Mouse (Mus musculus) thymus, postnatal 25 days (tissue): ENCODE data around the gene R3hdm1.
A peak's percentile ranks its signal among the peaks of the same experiment; 100 is the strongest.
"Not testable (repeated sequence)": the region's sequence is repeated elsewhere in the genome, so short reads cannot be mapped to it uniquely, and the experiment has no call there.

Source experiments
- DNase-seq: peaks from one replicate; pipeline ENCODE4 v3.0.0; 2022

R3hdm1 gene

DNA sequence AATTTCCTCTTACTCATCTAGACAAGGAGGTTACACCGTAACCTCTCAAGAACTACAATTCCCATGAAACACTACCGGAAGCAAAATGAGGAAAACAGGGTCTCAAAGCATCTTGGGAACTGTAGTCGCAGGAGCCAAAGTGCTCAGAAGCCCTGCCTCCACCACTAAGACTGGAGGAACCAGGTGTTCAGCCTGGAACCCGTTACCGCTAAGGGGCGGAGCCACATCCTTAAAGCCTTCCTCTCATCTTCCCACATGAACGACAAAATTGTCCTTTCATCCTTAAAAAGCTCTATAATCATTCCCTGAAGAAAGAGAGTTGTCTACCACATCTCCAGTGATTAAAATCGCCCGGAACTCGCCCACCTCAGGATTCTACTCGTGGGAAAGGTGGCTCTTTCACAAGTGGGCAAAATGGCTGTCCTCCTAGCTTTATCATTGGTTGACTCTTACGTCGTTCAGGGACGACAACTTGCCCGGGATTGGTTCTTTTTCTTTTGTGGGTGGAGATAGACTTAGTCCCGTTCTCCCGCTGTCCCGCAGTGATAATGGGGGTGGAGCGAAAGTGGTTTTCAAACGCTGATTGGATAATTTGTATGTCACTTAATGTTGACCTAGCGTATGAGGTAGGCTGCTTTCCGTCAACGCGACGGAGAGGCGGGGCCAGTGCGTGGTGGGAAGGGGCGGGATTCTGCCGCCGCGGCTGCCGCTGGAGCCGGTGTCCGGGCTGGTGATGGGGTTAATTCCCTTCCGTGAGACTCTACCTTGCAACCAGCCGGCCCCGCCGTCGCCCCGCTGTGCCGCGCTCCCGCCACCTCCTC lies at the start of gene R3hdm1, which contains the start of gene Zranb3:
TSS of gene R3hdm1 (plus strand) at position 661 of the 821 bp plus-strand sequence.
TSS of gene Zranb3 (minus strand) at position 407 of the 821 bp plus-strand sequence.
- DNase-seq: peak; percentile 97

DNA sequence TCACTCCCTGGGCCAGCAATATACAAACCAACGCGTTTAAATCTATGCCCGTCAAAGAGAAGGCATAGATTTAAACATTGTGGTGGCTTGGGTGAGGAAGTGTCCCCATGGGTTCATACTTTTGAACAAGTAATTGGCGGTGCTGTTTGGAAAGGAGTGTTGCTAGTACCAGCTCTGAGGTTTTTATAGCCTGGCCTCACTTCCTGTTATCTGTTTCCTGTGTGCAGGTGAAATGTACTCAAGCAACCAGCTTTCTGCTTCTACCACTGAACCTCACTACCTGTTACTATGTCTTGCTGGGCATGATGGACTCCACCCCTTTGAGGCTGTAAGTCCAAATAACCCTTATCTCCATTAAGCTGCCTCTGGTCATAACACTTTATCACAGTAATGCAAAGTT lies 45.8 kb upstream of the R3hdm1 start:
- no peak for DNase-seq

DNA sequence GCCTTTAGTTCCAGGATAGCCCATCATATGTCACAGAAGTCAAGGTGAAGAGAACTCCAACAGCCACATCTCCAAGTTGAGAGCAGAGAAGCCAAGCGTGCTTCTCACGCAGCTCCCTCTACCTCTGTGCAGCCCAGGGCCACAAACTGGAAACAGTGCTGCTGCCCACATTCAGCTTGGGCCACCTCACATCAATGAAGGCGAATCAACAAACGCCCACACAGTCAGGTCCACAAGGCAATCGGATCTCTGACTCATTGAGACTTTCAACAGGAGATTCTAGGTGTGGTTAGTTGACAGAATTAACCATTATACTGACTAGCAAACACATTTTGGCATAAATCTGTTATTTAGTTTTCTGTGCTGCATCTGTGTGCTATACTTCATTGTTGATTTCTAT lies 44.5 kb upstream of the R3hdm1 start:
- no peak for DNase-seq

- DNase-seq: no peak
These were observed 42.3 kb upstream of the R3hdm1 start for GRCm38 (mm10) chr1:128060655-128061344.

- no peak for DNase-seq
These were observed 41.7 kb upstream of the R3hdm1 start for GRCm38 (mm10) chr1:128061401-128061800.

- no peak for DNase-seq
These were observed 40.9 kb upstream of the R3hdm1 start for GRCm38 (mm10) chr1:128062167-128062566.

- DNase-seq: no peak
These were observed 38.4 kb upstream of the R3hdm1 start for GRCm38 (mm10) chr1:128064716-128065115.

DNA sequence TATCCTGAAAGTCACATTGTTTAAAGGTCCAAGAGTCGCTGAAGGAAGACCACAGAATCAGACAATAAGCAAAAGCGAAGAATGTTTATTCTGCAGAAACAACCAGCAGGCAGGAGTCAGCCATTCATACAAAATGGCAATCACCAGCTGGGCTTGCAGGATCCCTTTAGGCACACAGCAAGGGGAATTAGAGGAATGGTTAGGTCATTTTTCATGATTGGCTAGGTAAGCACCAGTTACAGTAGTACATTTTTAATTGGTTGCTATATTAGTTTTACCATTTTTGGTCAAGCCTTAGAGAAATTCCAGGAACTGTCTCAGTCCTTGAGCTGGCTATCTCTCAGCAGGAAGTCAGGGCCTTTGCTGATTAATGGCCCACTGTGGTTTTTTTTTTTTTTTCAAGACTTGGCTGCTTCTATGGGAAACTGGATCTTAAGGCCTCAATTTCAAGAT lies 34.1 kb upstream of the R3hdm1 start:
- no peak for DNase-seq

DNA sequence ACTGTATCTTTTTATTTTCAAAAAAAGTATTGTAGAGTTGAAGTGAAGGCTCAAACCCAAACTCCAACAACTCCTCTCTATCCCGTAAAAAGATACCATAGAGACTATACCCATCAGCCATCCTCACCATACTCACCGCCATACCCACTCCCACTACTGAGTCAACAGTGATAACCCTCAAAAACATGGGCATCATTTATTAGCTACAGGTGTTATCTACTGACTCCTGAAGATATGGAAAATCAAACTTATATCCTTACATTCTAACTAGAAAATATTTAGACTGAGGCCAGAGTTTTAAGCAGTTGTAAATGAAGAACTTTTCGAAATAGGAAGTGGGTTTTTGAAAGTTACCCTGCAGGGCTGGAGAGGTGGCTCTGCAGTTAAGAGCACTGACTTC lies 33.1 kb upstream of the R3hdm1 start:
- DNase-seq: no peak

GRCm38 (mm10) chr1:128073051-128073450 lies 30.1 kb upstream of the R3hdm1 start:
- DNase-seq: no peak

DNA sequence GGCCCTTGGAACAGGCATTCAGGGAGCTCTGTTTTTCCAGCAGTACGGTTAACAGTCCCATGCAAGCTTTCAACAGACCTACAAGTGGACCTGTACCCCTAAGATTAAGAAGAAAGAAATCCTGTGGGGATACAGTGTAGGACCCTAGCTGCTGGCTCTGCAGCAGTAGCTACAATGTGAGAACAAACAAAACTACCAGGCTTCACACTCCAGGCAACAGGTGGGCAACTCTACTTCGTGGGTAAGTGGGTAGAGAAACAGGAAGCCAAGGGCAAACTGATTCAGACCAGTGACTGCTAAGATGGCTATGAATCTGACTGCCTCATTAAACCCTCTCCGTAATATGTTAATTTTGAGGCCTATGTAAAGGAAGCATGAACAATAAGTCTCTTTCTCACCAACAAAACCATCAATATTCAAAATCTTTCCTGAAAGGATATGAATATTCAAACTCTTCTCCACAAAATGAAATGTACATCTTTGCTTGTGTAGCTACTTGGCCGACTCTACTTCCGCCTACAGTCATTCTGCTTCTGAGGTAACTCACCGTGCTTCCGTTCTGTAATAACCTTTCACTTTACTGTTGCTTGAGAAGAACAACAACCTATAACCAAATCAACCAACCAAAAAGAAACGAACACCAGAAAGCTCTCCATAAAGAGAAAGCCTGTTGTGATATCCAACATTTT lies 26.2 kb upstream of the R3hdm1 start:
- no peak for DNase-seq

DNA sequence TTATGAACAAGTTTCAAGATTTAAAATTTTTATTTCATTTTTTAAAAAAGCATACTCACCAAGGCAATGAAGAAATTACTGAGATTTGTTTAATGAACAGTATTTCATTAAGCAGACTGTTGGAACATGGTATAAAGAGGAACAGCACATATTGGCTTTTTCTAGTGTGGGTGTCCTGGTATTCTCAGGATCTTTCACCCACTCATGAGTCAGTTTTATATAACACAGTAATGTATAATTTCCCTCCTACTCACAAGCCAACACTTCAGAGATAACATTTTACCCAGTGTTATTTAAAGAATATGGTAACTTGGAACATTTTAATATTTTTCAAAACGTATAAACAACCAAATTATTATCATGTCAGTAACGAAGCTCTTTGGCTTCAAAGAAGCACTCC lies 25.3 kb upstream of the R3hdm1 start:
- DNase-seq: no peak

DNA sequence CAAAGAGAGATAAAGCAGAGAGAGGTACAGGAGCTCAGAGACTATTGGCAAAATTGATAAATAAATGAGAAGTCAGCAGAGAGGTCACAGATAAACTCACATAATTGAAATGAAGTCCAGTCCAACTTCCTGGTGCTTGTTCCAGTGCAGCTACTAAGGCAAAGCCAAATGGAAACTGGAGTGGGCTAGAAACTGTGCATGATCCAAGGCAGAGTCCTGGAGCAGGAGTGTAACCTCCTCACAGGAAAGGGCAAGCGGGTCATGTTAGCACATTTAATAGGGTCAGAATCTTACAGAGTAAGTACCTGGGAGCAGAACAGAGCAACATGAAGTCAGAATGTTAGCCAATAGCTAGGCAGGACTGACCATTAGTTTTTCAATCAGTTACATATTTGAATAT lies 24.5 kb upstream of the R3hdm1 start:
- DNase-seq: no peak

GRCm38 (mm10) chr1:128080936-128081696 lies 22.0 kb upstream of the R3hdm1 start:
- no peak for DNase-seq

DNA sequence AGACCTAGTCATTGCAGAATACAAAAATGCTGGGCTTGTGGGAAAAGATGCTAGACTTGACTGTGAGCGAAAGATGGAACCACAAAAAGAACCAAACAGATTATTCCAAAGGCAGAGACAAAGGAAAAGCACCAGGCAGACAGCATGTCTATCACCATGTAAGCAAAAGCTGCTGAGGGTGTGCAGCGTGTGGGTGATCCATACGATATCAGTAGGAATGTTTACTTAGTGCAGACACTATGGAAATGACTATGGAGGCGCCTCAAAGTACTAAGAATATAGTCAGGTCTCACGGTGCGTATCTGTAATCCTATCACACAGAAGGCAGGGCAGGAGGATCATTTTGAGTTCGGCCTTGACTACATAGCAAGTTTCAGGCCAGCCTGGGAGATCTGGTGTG lies 21.2 kb upstream of the R3hdm1 start:
- no peak for DNase-seq

- no peak for DNase-seq
These were observed 20.3 kb upstream of the R3hdm1 start for GRCm38 (mm10) chr1:128082800-128083199.

GRCm38 (mm10) chr1:128094686-128095085 lies 8.4 kb upstream of the R3hdm1 start:
- no peak for DNase-seq

GRCm38 (mm10) chr1:128098309-128098708 lies 4.8 kb upstream of the R3hdm1 start:
- DNase-seq: no peak

- peak; percentile 68 for DNase-seq
These were observed 855 bp upstream of the R3hdm1 start for GRCm38 (mm10) chr1:128102251-128102640.

GRCm38 (mm10) chr1:128103520-128104088 lies 503 bp downstream of the R3hdm1 start:
- DNase-seq: no peak

GRCm38 (mm10) chr1:128120913-128121627 lies 18.0 kb downstream of the R3hdm1 start:
- no peak for DNase-seq

GRCm38 (mm10) chr1:128136222-128136621 lies 33.1 kb downstream of the R3hdm1 start:
- not testable (repeated sequence) for DNase-seq
